Mouse (Mus musculus) ovary, postnatal 14 days (tissue): ENCODE measurements around the gene Tm4sf4.

ENCODE experiments used
- DNase-seq: peaks from one replicate; pipeline ENCODE4 v3.0.0; 2022; ENCODE audit warnings: low spot score

Gene Tm4sf4

GRCm38 (mm10) chr3:57474421-57474820 is 49.3 kb downstream of the Tm4sf4 start:
- DNase-seq: no peak

GRCm38 (mm10) chr3:57480640-57481039 is 55.5 kb downstream of the Tm4sf4 start:
- no peak for DNase-seq

- DNase-seq: no peak
Observed at GRCm38 (mm10) chr3:57481981-57482380, 56.9 kb downstream of the Tm4sf4 start.

GRCm38 (mm10) chr3:57486068-57486467 is 61.0 kb downstream of the Tm4sf4 start:
- DNase-seq: no peak

- no peak for DNase-seq
Observed at GRCm38 (mm10) chr3:57487455-57488153, 62.5 kb downstream of the Tm4sf4 start.
